Mouse (Mus musculus) liver, adult 2 months (tissue): ENCODE measurements at regions not wholly inside any gene's neighbourhood (a gene's known extent, or its start where the extent isn't known, plus 50 kb on each side); places are given as distances from the start of the nearest gene placed in this dataset.

Experiments
- CTCF ChIP-seq: fragments of 200-500 bp; IDR thresholded peaks from 2 replicates; pipeline ENCODE4 v1.5.1; 2011; ENCODE audit warnings: low read depth, low read length, control low read depth
- POLR2A ChIP-seq: fragments of 200-500 bp; IDR thresholded peaks from 2 replicates; pipeline ENCODE4 v1.6.1; 2011; ENCODE audit warnings: low read length, control low read depth; ENCODE audit not compliant: insufficient read depth; ENCODE audit errors: extremely low read depth

- TF ChIP-seq CTCF, result no peak
- no peak for TF ChIP-seq POLR2A
Observed at GRCm38 (mm10) chr10:96293622-96294021, 157.2 kb downstream of the Gm5426 start.
